ENCODE assay signal across 28 mouse cellular contexts in genomic region chr19:5881155-5881554, GRCm38 (mm10). TPM values are rescaled to one million over a fixed set of nuclear protein-coding genes. Genes with fewer than 3 reads are reported as not detected.
DNase-seq lines count a peak whose midpoint lies in the region; ATAC-seq and TF ChIP-seq lines count a peak whose summit lies in the region.
"Had no signal": no experiment of that assay in that cellular context is flagged by ENCODE, and none has a peak within 500 bp of the region (broad histone marks: within the 10 kb centered on the region; RNA-seq: fewer than 3 reads in every experiment).

No protein-coding gene starts in this region.

- ATAC-seq in kidney, embryonic 14.5 days (ENCODE audit: low FRiP score, low TSS enrichment): no peak
- peak; percentile 55 for ATAC-seq in intestine, embryonic 16.5 days
- ATAC-seq: activated CD4-positive, CD25-positive, alpha-beta regulatory T cell, adult 4 months; forebrain, embryonic 15.5 days; hindbrain, postnatal 0 days; midbrain, embryonic 16.5 days had no signal

- no peaks in the 10 kb centered on the region for H3K36me3 ChIP-seq in kidney, embryonic 14.5 days (ENCODE audit: control insufficient read depth, insufficient read depth, low read length)
- no peaks in the 10 kb centered on the region for H3K36me3 ChIP-seq in intestine, embryonic 16.5 days (ENCODE audit: control insufficient read depth, insufficient read depth, low read length)
- peaks cover 35% of the 10 kb centered on the region for H3K36me3 ChIP-seq in small intestine, adult 2 months (ENCODE audit: control insufficient read depth, insufficient read depth, low read length)
- H3K36me3 ChIP-seq: forebrain, embryonic 15.5 days; hindbrain, embryonic 12.5 days; neural tube, embryonic 12.5 days had no signal

- DNase-seq in kidney, adult 11 months: peak; percentile 73
- peak; percentile 49 for DNase-seq in kidney, postnatal 10 days
- no peak for DNase-seq in embryo, embryonic 11 days
- no peak for DNase-seq in layer of hippocampus, adult 11-12 months (ENCODE audit: low spot score)
- DNase-seq: adrenal gland, adult 2 months; adrenal gland, postnatal 36 days; cerebellum, adult 8-10 months; cerebellum, postnatal 25 days; gastrocnemius, adult 2 months; gastrocnemius, postnatal 36 days; heart, adult 18-20 months; heart, postnatal 36 days; layer of hippocampus, postnatal 36 days; left cerebral cortex, postnatal 4 days; lung, adult 2 months; lung, postnatal 10 days had no signal

- no peaks in the 10 kb centered on the region for H3K9me3 ChIP-seq in kidney, embryonic 14.5 days (ENCODE audit: control insufficient read depth, low read length)
- no peaks in the 10 kb centered on the region for H3K9me3 ChIP-seq in intestine, embryonic 16.5 days (ENCODE audit: control insufficient read depth, low read length)
- H3K9me3 ChIP-seq: forebrain, embryonic 15.5 days; hindbrain, embryonic 12.5 days; neural tube, embryonic 12.5 days had no signal

- no peak overlapping the region for H3K4me2 ChIP-seq in kidney, embryonic 14.5 days (replicated peaks; ENCODE audit: low read depth, low read length)
- H3K4me2 ChIP-seq in intestine, embryonic 16.5 days (ENCODE audit: low read depth, low read length): no peak overlapping the region
- H3K4me2 ChIP-seq: forebrain, embryonic 15.5 days; heart, embryonic 11.5 days; hindbrain, embryonic 12.5 days; neural tube, embryonic 12.5 days had no signal

- H3K9ac ChIP-seq in kidney, embryonic 14.5 days (ENCODE audit: low read depth, low read length): no peak overlapping the region
- H3K9ac ChIP-seq in intestine, embryonic 16.5 days (ENCODE audit: low read depth, low read length): no peak overlapping the region
- H3K9ac ChIP-seq: forebrain, embryonic 15.5 days; hindbrain, embryonic 12.5 days; liver, embryonic 14.5 days; neural tube, embryonic 12.5 days had no signal

- no peaks in the 10 kb centered on the region for H3K4me1 ChIP-seq in kidney, embryonic 14.5 days (ENCODE audit: control insufficient read depth, insufficient read depth, low read length)
- peaks cover 19% of the 10 kb centered on the region for H3K4me1 ChIP-seq in intestine, embryonic 16.5 days (ENCODE audit: control insufficient read depth, insufficient read depth, low read length)
- H3K4me1 ChIP-seq in small intestine, adult 2 months (ENCODE audit: control insufficient read depth, insufficient read depth, insufficient read length, low read length): peaks cover 55% of the 10 kb centered on the region
- H3K4me1 ChIP-seq: neural tube, embryonic 12.5 days had no signal

- no peak for TF ChIP-seq CTCF in small intestine, adult 2 months (IDR thresholded peaks at IDR 0.05; ENCODE audit: extremely low read depth, insufficient read length, insufficient replicate concordance, low read depth, low read length)

- no peak overlapping the region for H3K4me3 ChIP-seq in kidney, embryonic 14.5 days (ENCODE audit: low read length)
- no peak overlapping the region for H3K4me3 ChIP-seq in intestine, embryonic 16.5 days (ENCODE audit: low read length)
- no peak overlapping the region for H3K4me3 ChIP-seq in small intestine, adult 2 months (ENCODE audit: low read depth, low read length)
- H3K4me3 ChIP-seq: forebrain, embryonic 15.5 days; gastrocnemius, adult 2 months; hindbrain, embryonic 12.5 days; neural tube, embryonic 12.5 days had no signal

- H3K27me3 ChIP-seq in kidney, embryonic 14.5 days (ENCODE audit: control insufficient read depth, insufficient read depth, low read length): no peaks in the 10 kb centered on the region
- H3K27me3 ChIP-seq in intestine, embryonic 16.5 days (replicated peaks; ENCODE audit: control insufficient read depth, insufficient read depth, low read length): no peaks in the 10 kb centered on the region
- H3K27me3 ChIP-seq in small intestine, adult 2 months (ENCODE audit: control insufficient read depth, insufficient read depth, low read length): no peaks in the 10 kb centered on the region
- H3K27me3 ChIP-seq: CH12.LX; forebrain, embryonic 15.5 days; hindbrain, embryonic 12.5 days; neural tube, embryonic 12.5 days had no signal

- no peak overlapping the region for H3K27ac ChIP-seq in kidney, embryonic 14.5 days (ENCODE audit: low read depth, low read length)
- H3K27ac ChIP-seq in intestine, embryonic 16.5 days (ENCODE audit: low read length): peak overlapping the region; percentile 30
- peak overlapping the region; percentile 98 for H3K27ac ChIP-seq in small intestine, adult 2 months (ENCODE audit: insufficient read depth, low read depth, low read length)
- H3K27ac ChIP-seq: forebrain, embryonic 15.5 days; gastrocnemius, adult 2 months; hindbrain, embryonic 12.5 days; hindbrain, postnatal 0 days; liver, embryonic 14.5 days; neural tube, embryonic 12.5 days had no signal

- whole genome bisulfite sequencing in kidney, embryonic 14.5 days: 92% methylated on average over 6 of the region's 6 CpGs
- whole genome bisulfite sequencing in intestine, embryonic 16.5 days: 81% methylated on average over 6 of the region's 6 CpGs
- 33% methylated on average over 6 of the region's 6 CpGs for WGBS in small intestine, adult 2 months

- no peak; the same call in 1 of the 2 replicates for TF ChIP-seq POLR2A in small intestine, adult 2 months (IDR thresholded peaks at IDR 0.05; ENCODE audit: low read depth, low read length)

RNA-seq across cellular contexts. Expression of gene Slc25a45, which starts 3.5 kb away (rescaled TPM):
- 3.3 and 3.5 TPM in 2 replicates for polyA plus RNA-seq in kidney, embryonic 14.5 days (2014; fragmentation: Nextera tagmentation; extraction: Ambion mirVana)
- polyA plus RNA-seq in intestine, embryonic 16.5 days (2015; fragmentation: Nextera tagmentation; extraction: Ambion mirVana): 3.4 and 4.1 TPM in 2 replicates
- polyA plus RNA-seq in small intestine, adult 2 months (2012; rRNA removed): 207 and 241 TPM in 2 replicates

RNA-seq across cellular contexts. Expression of gene Frmd8, which starts 6.1 kb away (rescaled TPM):
- polyA plus RNA-seq in kidney, embryonic 14.5 days (2014; fragmentation: Nextera tagmentation; extraction: Ambion mirVana): 17.4 and 26.5 TPM in 2 replicates
- polyA plus RNA-seq in intestine, embryonic 16.5 days (2015; fragmentation: Nextera tagmentation; extraction: Ambion mirVana): 31.1 and 31.7 TPM in 2 replicates
- polyA plus RNA-seq in small intestine, adult 2 months (2012; rRNA removed): 32.1 and 62.1 TPM in 2 replicates

RNA-seq across cellular contexts. Expression of gene Tigd3, which starts 12.8 kb away (rescaled TPM):
- polyA plus RNA-seq in kidney, embryonic 14.5 days (2014; fragmentation: Nextera tagmentation; extraction: Ambion mirVana): 2.9 and 4.0 TPM in 2 replicates
- polyA plus RNA-seq in intestine, embryonic 16.5 days (2015; fragmentation: Nextera tagmentation; extraction: Ambion mirVana): 1.5 and 1.7 TPM in 2 replicates
- polyA plus RNA-seq in small intestine, adult 2 months (2012; rRNA removed): 0.90 and 2.0 TPM in 2 replicates

RNA-seq across cellular contexts. Expression of gene Dpf2, which starts 31.7 kb away (rescaled TPM):
- polyA plus RNA-seq in kidney, embryonic 14.5 days (2014; fragmentation: Nextera tagmentation; extraction: Ambion mirVana): 132 and 167 TPM in 2 replicates
- 109 and 119 TPM in 2 replicates for polyA plus RNA-seq in intestine, embryonic 16.5 days (2015; fragmentation: Nextera tagmentation; extraction: Ambion mirVana)
- 34.1 and 64.3 TPM in 2 replicates for polyA plus RNA-seq in small intestine, adult 2 months (2012; rRNA removed)

RNA-seq across cellular contexts. Expression of gene Cdc42ep2, which starts 43.5 kb away (rescaled TPM):
- polyA plus RNA-seq in kidney, embryonic 14.5 days (2014; fragmentation: Nextera tagmentation; extraction: Ambion mirVana): 10.5 and 10.8 TPM in 2 replicates
- 14.7 and 15.1 TPM in 2 replicates for polyA plus RNA-seq in intestine, embryonic 16.5 days (2015; fragmentation: Nextera tagmentation; extraction: Ambion mirVana)
- 10.3 and 30.6 TPM in 2 replicates for polyA plus RNA-seq in small intestine, adult 2 months (2012; rRNA removed)

Comparison
In these comparisons a context has a peak if more than half of its experiments do, and no peak if none do; other contexts are left out.
1. DNase-seq: peak in kidney, adult 11 months (single experiment) and kidney, postnatal 10 days (single experiment); none in embryo, embryonic 11 days (single experiment) and layer of hippocampus, adult 11-12 months (single experiment).
2. RNA of gene Slc25a45, which starts 3.5 kb away (polyA plus RNA-seq): 207 to 241 TPM in small intestine, adult 2 months; 3.3 to 3.5 TPM in kidney, embryonic 14.5 days and 3.4 to 4.1 TPM in intestine, embryonic 16.5 days; every median in the first group is over 10 times any median in the second.